Mouse (Mus musculus): ENCODE data around the gene Zmat5. TPM values are rescaled to one million over a fixed set of nuclear protein-coding genes. Genes with fewer than 3 reads are reported as not detected.
A peak's percentile ranks its signal among the peaks of the same experiment; 100 is the strongest.

Zmat5 gene
- polyA plus RNA-seq, 2 experiments, result 15.5 to 25.7 TPM

DNA sequence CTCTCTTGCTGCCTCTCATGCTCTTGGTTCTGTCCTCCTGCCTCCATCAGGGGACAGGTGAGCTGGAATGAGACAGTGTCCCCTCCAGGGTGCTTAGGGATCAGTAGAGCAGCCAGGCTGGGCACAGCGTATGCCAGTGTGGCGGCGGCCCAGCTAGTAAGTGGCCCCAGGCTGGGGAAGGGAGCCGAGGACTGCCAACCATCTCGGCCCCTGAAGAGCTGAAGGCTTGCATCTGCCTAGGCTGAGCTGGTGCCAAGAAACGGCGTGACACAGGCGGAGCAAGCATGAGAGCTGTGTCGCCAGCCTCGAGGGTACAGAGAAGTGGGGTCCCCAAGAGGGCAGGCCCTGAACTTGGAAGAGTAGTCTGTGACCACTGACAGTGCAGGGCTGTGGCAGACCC, 33.2 kb downstream of the Zmat5 start:
- no peak overlapping the region for H3K9ac ChIP-seq (replicated peaks)
- DNase-seq (ENCODE audit: low read depth in 3 of 3, low spot score in 3 of 3) (no peak), ATAC-seq (ENCODE audit: insufficient read depth) (no peak)
- H3K36me3 ChIP-seq (replicated peaks; ENCODE audit: control insufficient read depth, insufficient read depth, low read depth), result no peaks in the 10 kb centered on the region
- H3K27me3 ChIP-seq (ENCODE audit: control insufficient read depth, insufficient read depth, low read length), result no peaks in the 10 kb centered on the region; the same call in 1 of the 2 replicates
- TF ChIP-seq EP300 (IDR thresholded peaks at IDR 0.05; ENCODE audit: low read depth) (no peak), CTCF (IDR thresholded peaks at IDR 0.05; ENCODE audit: low read depth) (no peak)
- H3K4me3 ChIP-seq (ENCODE audit: insufficient read depth in 1 of 2, low read depth in 2 of 2, low read length in 2 of 2), result no peak overlapping the region
- no peak overlapping the region for H3K4me2 ChIP-seq (ENCODE audit: low read depth)
- no peaks in the 10 kb centered on the region for H3K9me3 ChIP-seq (ENCODE audit: control insufficient read depth, low read length)
- 75% methylated on average over 10 of the region's 10 CpGs for WGBS (ENCODE audit: insufficient replicate concordance)
- H3K27ac ChIP-seq, result no peak overlapping the region
- no peaks in the 10 kb centered on the region for H3K4me1 ChIP-seq (replicated peaks; ENCODE audit: control insufficient read depth in 2 of 2, insufficient read depth in 2 of 2, low read length in 1 of 2)

DNA sequence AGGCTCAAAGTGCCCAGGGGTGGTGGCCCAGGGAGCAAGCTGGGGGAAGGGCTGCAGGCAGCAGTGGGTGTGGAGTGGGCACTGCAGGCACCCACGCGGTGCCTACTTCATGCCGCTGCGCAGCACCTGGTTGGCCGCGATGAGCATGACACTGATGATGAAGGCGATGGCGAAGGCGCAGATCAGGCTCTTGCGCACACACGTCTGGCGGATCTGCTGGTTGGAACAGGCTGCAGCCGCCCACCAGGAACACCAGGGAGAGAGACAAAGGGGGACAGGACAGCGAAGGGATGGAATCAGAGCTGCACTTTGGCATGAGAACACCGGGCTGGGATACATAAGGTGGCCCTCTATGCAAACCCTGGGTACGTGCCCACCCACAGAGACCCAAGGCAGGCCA, 34.2 kb downstream of the Zmat5 start:
- no peaks in the 10 kb centered on the region for H3K9me3 ChIP-seq (ENCODE audit: control insufficient read depth, low read length)
- H3K27ac ChIP-seq, result no peak overlapping the region
- H3K36me3 ChIP-seq (replicated peaks; ENCODE audit: control insufficient read depth, insufficient read depth, low read depth), result no peaks in the 10 kb centered on the region
- DNase-seq (ENCODE audit: low read depth in 3 of 3, low spot score in 3 of 3), result no peak
- H3K27me3 ChIP-seq (ENCODE audit: control insufficient read depth, insufficient read depth, low read length), result peaks cover 3% of the 10 kb centered on the region
- H3K4me2 ChIP-seq (ENCODE audit: low read depth), result no peak overlapping the region
- no peak overlapping the region for H3K4me3 ChIP-seq (ENCODE audit: insufficient read depth in 1 of 2, low read depth in 2 of 2, low read length in 2 of 2)
- TF ChIP-seq CTCF (IDR thresholded peaks at IDR 0.05; ENCODE audit: low read depth), result no peak
- no peak for TF ChIP-seq EP300 (IDR thresholded peaks at IDR 0.05; ENCODE audit: low read depth)
- H3K4me1 ChIP-seq (replicated peaks; ENCODE audit: control insufficient read depth in 2 of 2, insufficient read depth in 2 of 2, low read length in 1 of 2), result no peaks in the 10 kb centered on the region
- H3K9ac ChIP-seq (replicated peaks), result no peak overlapping the region
- ATAC-seq (ENCODE audit: insufficient read depth), result no peak
- 84% methylated on average over 16 of the region's 16 CpGs for WGBS (ENCODE audit: insufficient replicate concordance)

DNA sequence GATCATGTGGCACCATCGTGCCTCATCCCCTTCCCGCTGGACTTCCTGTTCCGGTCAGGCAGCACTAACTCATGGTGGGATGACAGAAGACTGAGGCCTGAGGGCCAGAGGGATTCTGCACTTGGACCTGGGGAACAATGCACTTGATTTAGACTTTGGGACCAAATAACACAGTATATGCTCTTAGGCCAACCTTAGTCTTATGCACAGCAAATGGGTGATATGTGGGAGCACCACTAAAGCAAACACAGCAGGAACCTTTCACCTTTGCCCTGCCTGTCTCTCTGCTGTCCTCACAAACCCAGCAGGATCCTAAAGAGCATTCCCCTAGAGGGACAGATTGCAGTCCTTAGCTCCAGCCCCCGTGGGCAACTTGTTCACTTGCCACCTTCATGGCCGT, 36.3 kb downstream of the Zmat5 start:
- Histone ChIP-seq H3K27ac (no peak overlapping the region), H3K36me3 (replicated peaks; ENCODE audit: control insufficient read depth, insufficient read depth, low read depth) (no peaks in the 10 kb centered on the region), H3K9me3 (ENCODE audit: control insufficient read depth, low read length) (no peaks in the 10 kb centered on the region), H3K27me3 (ENCODE audit: control insufficient read depth, insufficient read depth, low read length) (peaks cover 23% of the 10 kb centered on the region), H3K4me3 (ENCODE audit: insufficient read depth in 1 of 2, low read depth in 2 of 2, low read length in 2 of 2) (no peak overlapping the region), H3K4me1 (replicated peaks; ENCODE audit: control insufficient read depth in 2 of 2, insufficient read depth in 2 of 2, low read length in 1 of 2) (no peaks in the 10 kb centered on the region), H3K4me2 (ENCODE audit: low read depth) (no peak overlapping the region), H3K9ac (replicated peaks) (no peak overlapping the region)
- 31% methylated on average over 5 of the region's 5 CpGs for WGBS (ENCODE audit: insufficient replicate concordance)
- ATAC-seq (ENCODE audit: insufficient read depth) (peak; percentile 49; the same call in 1 of the 2 replicates), DNase-seq (ENCODE audit: low read depth in 3 of 3, low spot score in 3 of 3) (no peak)
- TF ChIP-seq EP300 (IDR thresholded peaks at IDR 0.05; ENCODE audit: low read depth), result no peak
- TF ChIP-seq CTCF (IDR thresholded peaks at IDR 0.05; ENCODE audit: low read depth), result no peak

DNA sequence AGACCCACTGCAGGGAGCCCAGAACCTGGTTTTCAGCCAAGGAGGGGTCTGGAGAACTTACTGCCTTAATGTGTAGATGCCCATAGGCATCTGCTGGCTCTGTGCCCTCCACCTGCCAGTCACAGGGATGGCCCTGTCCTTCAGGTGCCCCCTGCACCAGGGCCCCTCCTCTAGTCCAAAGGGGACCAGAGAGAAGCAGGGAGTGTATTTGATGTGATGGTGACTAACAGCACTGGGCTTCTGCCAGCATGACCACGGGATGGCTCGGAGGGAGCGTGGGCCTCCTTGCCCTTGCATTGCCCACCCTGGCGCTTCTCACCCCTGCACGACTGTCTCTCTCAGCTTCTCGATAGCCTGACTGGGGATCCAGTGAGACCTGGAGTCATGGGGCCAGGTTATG, 40.2 kb downstream of the Zmat5 start:
- Histone ChIP-seq H3K4me2 (ENCODE audit: low read depth) (no peak overlapping the region), H3K4me1 (replicated peaks; ENCODE audit: control insufficient read depth in 2 of 2, insufficient read depth in 2 of 2, low read length in 1 of 2) (no peaks in the 10 kb centered on the region), H3K27me3 (ENCODE audit: control insufficient read depth, insufficient read depth, low read length) (peaks cover 62% of the 10 kb centered on the region), H3K27ac (no peak overlapping the region), H3K36me3 (replicated peaks; ENCODE audit: control insufficient read depth, insufficient read depth, low read depth) (no peaks in the 10 kb centered on the region), H3K9ac (replicated peaks) (no peak overlapping the region), H3K9me3 (ENCODE audit: control insufficient read depth, low read length) (no peaks in the 10 kb centered on the region), H3K4me3 (ENCODE audit: insufficient read depth in 1 of 2, low read depth in 2 of 2, low read length in 2 of 2) (no peak overlapping the region)
- TF ChIP-seq CTCF (IDR thresholded peaks at IDR 0.05; ENCODE audit: low read depth), result no peak
- TF ChIP-seq EP300 (IDR thresholded peaks at IDR 0.05; ENCODE audit: low read depth), result no peak
- DNase-seq (ENCODE audit: low read depth in 3 of 3, low spot score in 3 of 3), result no peak
- no peak for ATAC-seq (ENCODE audit: insufficient read depth)
- 45% methylated on average over 6 of the region's 6 CpGs for whole genome bisulfite sequencing (ENCODE audit: insufficient replicate concordance)

DNA sequence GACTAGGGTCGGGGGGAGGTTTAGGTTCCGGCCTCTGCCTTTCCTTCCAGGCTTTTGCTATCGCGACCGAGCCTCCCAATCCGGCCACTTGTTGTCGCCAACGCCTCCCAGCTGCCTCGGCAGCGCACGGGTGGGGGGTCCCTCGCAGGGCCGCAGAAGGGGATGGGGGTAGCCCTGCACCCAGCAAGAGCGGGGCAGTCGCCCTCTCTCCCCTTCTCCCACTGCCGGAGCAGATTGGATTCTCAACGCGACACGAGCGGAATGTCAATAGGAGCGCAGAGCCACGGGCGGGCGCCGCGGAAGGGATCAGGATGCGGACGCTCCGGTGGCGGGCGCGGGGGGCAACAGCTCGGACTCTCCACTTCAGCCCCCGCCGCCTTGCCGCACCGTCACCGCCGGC, 41.5 kb downstream of the Zmat5 start:
- ATAC-seq (ENCODE audit: insufficient read depth) (no peak), DNase-seq (ENCODE audit: low read depth in 3 of 3, low spot score in 3 of 3) (no peak)
- Histone ChIP-seq H3K9ac (replicated peaks) (no peak overlapping the region), H3K4me1 (replicated peaks; ENCODE audit: control insufficient read depth in 2 of 2, insufficient read depth in 2 of 2, low read length in 1 of 2) (no peaks in the 10 kb centered on the region), H3K36me3 (replicated peaks; ENCODE audit: control insufficient read depth, insufficient read depth, low read depth) (no peaks in the 10 kb centered on the region), H3K27me3 (ENCODE audit: control insufficient read depth, insufficient read depth, low read length) (peaks cover 70% of the 10 kb centered on the region), H3K9me3 (ENCODE audit: control insufficient read depth, low read length) (no peaks in the 10 kb centered on the region), H3K4me2 (ENCODE audit: low read depth) (peak overlapping the region; percentile 49), H3K27ac (no peak overlapping the region), H3K4me3 (ENCODE audit: insufficient read depth in 1 of 2, low read depth in 2 of 2, low read length in 2 of 2) (peak overlapping the region in 1 of 2 experiments; percentile 34; a peak in 2 of 4 replicates)
- TF ChIP-seq CTCF (IDR thresholded peaks at IDR 0.05; ENCODE audit: low read depth) (no peak), EP300 (IDR thresholded peaks at IDR 0.05; ENCODE audit: low read depth) (no peak)
- WGBS (ENCODE audit: insufficient replicate concordance), result 1% methylated on average over 38 of the region's 39 CpGs
